Mouse (Mus musculus) frontal cortex, postnatal 25 days (tissue): ENCODE data around the gene Cd5.

ENCODE experiments used
- DNase-seq, 2 experiments: peaks; one replicate each; pipeline ENCODE4 v3.0.0; 2022; ENCODE audit warnings: low spot score in 2 of 2

The Cd5 gene

DNA sequence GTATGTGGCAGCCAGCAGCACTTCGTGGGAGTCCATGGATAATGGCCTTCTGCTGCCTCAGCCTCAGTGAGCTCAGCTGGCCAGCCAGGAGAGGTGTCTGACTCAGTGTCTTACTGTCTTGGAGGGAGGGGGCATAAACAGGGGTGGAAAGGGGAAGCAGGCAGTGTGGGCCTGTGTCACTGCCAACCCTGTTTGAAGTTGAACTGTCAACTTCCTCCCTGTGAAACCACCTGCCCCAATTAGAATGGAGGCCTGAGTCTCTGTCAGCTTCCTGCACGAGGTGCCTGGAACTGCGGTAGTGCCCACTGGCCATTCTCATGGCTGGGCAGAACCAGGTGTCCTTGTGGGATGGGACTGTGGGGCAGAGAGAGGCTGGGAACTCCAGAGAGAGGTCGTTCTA lies at the start of gene Cd5:
TSS of gene Cd5 (minus strand) at position 192 of the 400 bp plus-strand sequence.
- DNase-seq: no peak

DNA sequence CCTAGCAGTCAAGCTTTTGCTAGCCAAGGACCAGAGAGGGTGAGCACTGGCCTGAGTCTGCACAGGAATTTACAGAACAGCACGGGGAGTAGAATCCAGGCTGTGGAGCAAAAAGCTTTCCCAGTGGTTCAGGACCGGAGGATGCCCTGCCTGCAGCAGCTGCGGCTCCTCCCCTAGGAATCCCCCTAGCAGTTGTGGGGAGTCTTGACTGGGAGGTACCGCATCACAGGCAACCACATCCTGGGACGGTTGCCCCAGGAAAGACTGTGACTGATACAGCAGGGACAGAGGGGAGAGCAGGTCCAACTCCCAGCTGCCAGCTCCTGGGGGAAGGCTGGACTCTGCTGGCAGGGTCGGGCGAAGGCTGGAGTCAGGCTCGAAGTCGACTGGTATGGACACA lies 49.4 kb upstream of the Cd5 start:
- no peak for DNase-seq

DNA sequence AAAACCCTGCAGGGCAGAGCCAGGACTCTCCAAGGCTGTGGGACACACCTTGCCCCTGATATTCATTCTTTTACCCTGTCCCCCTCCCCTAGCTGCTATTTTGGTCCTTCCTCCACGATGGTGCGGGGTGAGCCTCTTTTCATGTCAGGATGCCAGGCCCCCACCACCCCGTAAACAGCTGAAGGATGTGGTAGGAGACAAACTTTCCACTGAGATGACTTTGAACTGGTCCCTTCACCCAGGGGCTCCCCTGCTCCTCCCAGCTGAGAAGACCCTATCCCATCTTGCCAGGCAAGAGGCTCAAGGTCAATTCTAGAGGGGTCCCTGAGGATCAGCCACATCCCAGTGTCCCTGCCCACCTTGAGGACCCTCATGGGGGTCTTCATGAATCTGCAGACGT lies 48.6 kb upstream of the Cd5 start:
- no peak for DNase-seq

DNA sequence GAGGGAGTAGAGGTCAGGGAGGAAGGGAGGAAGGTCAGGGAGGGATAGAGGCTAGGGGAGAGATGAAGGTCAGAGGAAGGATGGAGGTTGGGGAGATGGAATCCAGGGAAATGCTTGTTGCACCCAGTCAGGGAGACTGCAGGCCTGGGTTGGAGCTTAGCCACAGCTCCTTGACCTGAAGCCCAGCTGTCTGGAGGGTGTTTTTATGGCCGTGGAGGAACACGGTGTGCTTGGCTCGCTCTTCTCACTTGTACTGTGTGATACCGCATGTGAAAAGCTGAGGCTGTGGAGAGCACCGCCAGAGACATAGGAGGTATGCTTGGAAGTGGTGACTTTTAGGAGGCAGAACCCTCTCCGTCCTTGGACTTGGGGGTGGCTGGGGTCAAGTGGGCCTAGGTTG lies 48.0 kb upstream of the Cd5 start:
- DNase-seq: no peak

DNA sequence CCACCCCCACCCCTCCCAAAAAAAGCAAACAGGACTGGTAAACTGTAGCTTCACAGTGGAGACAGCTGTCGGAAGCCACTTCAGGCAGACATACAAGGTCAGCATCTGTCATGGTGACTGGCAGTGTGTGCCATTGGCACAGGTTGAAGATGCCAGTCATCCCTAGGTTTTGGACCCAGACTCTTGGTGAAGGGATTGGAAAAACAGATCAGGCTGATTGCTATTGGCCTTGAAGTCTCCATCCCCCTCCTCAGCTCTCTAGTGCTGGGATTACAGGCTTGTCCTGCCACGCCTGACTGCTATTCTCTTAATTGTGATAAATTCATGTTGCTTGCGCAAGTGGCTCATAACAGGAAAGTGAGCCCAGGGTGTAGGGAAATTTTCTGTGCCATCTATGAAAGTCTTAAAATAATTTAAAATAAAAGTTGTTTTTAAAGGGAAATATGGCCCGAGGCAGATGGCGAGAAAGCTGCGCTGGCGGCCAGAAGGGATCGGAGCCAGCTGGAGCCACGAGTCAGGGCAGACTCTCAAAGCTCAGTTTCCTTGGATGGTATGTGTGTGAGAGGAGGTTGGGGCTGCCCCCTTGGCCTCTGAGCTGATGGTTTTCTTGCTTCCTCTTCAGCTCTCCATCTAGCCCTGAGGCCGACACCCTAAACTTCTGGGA lies 46.1 kb upstream of the Cd5 start:
- no peak for DNase-seq

- DNase-seq: no peak
These were observed 45.3 kb upstream of the Cd5 start for GRCm38 (mm10) chr19:10784061-10784460.

DNA sequence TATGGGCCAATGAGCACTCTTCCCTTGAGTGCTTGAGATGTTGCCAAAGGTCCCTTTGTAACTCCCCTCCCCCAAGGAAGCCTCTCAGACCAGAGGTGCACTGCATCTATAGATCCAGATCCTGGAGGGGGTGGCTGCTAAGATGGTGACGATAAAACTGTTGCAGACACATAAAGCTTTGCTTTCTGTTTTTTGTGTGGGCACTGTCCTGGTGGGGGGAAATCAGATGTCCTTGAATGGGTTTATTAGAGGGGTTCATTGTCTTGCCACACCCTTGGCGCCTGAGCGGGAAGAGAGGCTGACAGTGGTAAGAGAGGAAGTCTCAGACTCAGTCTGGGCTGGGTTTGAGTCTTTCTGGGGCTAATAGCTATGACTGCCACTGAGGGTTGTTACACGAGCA lies 44.4 kb upstream of the Cd5 start:
- no peak for DNase-seq

DNA sequence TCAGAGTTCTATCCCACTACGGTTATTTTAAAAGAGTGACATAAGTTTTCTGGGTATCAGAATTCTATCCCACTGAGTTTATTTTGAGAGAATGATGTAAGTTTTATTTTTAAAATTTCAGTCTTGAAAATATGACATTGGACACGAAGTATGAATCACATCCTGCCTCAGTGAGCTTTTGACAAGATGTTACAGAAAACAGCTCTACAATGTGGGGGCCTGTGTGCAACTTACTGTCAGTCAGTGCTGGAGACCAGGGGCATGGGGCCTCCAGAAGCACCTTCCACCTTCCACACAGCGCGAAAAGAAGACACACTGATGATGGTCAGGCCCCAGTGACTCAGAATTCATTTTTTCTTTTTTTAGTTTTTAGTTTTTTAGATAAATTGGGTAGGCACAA lies 42.8 kb upstream of the Cd5 start:
- no peak for DNase-seq

GRCm38 (mm10) chr19:10776906-10777305 lies 38.1 kb upstream of the Cd5 start:
- no peak for DNase-seq

DNA sequence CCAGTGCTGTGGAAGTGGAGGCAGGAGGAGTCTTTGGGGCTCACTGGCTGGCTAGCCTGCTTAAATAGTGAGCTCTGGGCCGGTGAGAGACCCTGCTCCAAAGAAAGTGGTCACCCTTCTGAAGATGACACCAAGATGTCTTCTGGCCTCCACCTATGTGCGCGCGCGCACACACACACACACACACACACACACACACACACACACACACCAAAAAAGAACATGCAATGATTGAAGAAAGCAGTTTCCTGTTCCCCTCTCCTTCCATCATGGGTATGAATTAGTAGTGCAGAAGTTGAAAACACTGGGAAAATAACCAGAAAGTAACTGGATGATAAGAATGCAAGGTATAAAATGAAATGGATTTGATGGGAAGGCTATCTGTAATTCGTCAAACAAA lies 35.3 kb upstream of the Cd5 start:
- DNase-seq: no peak

- no peak for DNase-seq
These were observed 34.6 kb upstream of the Cd5 start for GRCm38 (mm10) chr19:10773384-10773783.

DNA sequence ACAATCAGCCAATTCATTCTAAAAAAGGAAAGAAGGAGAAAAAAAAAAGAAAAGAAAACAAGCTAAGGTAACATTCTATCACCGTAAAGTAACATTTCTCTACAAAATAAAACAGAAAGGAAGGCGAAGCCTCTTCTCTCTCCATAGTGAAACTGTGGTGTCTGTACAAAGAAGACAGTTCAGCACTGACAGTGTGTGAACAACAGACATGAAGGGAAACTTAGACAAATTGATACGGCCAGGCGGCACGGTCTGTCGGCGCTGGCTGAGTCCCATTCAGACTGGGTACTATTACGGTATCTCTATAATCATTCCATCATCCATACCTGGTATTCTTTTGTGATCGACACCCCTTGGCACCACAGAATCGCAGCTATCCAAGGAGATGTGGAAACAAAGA lies 34.1 kb upstream of the Cd5 start:
- DNase-seq: no peak

GRCm38 (mm10) chr19:10771995-10772394 lies 33.2 kb upstream of the Cd5 start:
- no peak for DNase-seq

- DNase-seq: no peak
These were observed 30.8 kb upstream of the Cd5 start for GRCm38 (mm10) chr19:10769429-10770195.

GRCm38 (mm10) chr19:10768694-10769428 lies 30.1 kb upstream of the Cd5 start:
- no peak for DNase-seq

DNA sequence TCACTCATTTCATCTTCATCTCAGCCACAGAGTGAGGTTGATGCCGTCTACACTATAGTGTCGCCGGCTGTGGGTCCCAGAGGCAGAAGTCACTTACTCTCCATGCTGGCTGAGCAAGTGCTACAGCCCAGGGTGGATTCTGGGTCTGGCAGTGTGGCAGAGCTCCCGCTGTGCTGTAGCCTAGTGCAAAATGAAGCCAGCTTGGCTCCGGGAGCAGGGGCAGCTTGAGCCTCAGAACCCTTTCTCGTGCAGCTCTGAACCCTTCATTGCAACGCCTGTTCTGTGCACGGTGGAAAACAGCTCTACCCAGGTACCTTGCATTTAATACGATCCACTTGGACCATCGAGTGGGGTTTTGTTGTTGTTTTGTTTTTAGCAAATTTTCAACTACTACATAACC lies 28.8 kb upstream of the Cd5 start:
- no peak for DNase-seq

DNA sequence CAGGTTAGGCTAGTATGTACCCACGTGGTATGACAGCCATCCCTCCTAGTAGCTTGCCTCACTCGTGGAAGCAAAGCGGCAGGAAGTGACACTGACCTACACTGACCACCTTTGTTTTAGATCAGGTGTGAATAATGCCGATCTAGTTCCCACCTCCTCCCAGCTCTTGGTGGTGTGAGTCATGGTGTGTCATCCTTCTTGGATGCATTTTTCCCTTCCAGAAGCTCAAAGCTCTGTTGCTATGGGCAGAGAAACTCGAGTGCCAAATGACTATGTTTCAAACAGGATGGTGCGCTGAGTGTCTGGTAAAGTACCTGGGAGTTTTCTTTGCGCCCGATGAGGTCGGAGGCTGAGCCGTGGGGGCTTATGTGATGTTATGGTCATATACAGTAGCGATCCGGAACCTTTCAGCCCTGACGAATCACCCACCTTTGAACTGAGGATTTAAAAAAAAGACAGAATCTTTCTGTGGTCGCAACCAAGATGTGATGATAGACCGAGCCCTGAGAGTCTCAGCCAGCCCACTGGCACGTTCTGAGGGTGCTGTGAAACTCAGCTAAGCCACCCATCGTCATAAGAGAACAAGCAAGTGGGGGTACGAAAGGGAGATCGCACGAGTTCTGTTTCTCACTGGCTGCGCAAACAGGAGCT lies 24.7 kb upstream of the Cd5 start:
- no peak for DNase-seq

- DNase-seq: no peak
These were observed 23.7 kb upstream of the Cd5 start for GRCm38 (mm10) chr19:10762468-10762867.

DNA sequence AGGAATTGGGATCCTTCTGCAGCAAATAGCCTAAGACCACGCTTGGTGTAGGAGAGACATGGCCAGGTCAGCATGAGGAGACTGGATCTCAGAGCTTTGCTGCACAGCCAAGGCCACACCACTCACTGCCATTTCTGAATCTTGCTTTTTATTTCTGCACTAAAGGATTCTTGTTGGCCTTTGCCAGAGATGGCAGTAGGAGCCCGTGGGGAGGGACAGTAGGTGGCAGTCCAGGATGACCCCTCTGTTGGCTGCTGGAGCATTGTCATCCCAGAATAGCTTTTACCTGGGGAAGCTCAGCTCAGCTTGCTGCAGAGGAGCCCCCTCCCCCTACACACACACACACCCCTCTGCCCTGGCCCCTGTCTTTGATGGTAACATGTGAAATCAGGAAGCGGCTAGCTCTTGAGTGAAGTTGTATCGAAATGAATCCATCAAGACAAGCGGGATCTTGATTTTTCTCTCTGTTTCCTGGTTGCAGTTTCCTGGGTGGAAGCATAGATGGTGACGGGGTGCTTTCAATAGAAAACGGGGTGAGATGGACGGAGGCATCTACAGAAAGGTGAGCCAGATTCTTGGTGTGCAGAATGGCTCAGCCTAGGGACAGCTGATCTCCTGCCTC lies 23.1 kb upstream of the Cd5 start:
- no peak for DNase-seq

GRCm38 (mm10) chr19:10759983-10760831 lies 21.4 kb upstream of the Cd5 start:
- no peak for DNase-seq

DNA sequence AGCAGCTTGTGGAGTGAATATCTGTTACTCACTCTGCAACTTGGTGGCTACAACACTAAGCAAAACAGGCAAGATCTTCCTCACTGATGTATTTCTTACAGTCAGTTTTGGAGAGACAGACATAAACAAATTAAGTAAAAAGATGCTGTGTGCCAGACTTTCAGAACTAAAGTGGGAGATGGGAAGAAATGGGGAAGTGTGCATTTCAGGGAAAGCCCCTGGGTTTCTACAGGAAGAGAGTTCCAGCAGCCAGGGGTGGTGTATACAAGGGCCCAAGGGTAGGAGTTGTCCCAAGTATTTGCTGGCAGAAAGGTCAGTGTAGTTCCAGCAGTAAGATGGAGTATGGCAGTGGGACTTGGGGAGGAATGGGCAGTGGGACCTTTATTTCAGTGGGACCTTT lies 20.7 kb upstream of the Cd5 start:
- no peak for DNase-seq
